Mouse (Mus musculus) CD4-positive, CD25-positive, alpha-beta regulatory T cell (primary cell): ENCODE data around the gene Cfap221. TPM values are rescaled to one million over a fixed set of nuclear protein-coding genes. Genes with fewer than 3 reads are reported as not detected.

ENCODE experiments used
- polyA plus RNA-seq: library from polyadenylated mRNA; unstranded; fragments of 100-300 nt; shearing (Covaris generic); gene quantifications from one replicate; pipeline ENCODE4 v1.2.1, GENCODE M21; 2017

Gene Cfap221
- polyA plus RNA-seq = not detected

DNA sequence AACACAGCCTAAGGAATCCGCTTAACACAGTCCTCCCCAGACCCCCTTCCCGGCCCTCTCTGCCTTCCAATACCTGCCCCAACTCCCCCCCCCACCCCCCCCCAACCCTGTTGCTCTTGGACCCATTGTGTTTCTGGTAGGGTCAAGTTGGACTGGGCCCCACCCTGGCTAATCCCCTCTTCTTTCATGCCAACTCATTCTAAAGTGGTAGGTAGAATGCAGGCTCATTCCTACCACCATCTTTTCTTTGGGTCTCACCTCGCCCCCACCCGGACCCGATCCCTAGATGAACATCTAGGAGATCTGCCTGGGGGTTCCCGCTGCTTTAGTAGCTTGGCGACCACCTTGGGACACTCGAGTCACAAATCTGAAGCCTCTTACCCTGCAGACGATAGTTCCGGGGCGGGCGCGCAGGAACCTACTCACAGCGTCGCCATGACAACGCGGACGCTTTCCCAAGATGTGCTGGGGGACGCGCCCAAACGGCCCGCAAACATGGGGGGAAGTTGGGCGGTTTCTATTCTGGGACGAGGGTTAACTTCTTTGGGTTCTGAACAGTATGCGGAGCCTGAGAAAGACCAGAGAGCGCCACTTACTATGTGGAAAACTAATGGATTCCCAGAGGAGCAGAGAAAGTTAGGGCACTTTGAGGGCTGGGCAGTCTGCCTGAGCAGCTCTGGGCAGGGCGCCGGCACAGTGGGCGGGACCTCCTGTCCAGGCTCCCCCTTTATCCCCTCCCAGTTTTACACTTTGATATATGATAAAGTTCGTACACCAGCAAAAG lies at the start of gene Cfap221:
Gene Cfap221, minus strand, starts transcription at position 437 of the 784 bp plus-strand sequence.

DNA sequence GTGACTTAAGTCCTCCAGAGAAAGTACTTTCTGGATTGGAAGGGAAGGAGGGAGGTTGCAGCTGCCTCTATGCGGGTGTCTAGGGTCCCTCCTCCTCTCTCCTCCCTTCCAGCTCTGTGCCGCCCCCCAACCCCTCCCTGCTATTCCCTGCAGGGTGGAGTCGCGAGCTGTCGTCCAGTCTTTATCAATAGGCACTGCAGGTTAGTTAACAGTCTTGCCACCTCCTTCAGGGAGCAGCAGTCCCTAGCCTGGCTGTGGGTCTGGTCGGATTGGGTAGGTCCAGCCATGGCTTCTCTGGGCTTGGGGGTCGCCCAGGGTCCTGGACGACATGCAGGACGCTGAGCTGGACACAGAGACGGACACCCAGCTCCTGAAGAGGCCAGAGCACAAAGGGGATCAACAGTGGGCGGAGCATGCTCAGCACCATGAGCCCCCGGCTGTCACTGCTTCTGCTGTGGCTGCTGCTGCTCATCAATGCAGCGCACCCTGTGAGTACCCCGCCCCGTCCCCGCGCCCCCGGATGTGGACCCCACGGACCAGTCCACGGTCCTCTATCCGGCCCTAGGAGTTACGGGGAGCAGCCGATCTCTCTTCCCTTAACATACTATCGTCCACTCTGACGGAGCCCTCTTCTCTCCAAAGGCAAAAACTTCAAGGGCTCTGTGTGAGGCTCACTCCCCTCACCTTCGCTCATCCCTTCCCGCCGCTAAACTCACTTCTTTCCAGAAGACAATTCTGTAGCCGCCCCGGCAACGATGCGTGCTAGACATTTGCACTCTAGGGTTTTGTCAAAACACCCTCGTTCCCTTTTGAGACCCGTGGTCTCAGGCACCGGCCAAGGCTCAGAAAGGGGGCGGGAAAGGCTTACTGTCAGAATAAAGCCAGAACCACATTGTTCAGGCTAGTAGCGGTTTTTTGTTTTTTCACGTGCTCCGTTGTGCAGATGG lies 10.1 kb upstream of the Cfap221 start, which contains the start of gene Sctr:
Gene Sctr, plus strand, starts transcription at position 51 of the 947 bp plus-strand sequence.

DNA sequence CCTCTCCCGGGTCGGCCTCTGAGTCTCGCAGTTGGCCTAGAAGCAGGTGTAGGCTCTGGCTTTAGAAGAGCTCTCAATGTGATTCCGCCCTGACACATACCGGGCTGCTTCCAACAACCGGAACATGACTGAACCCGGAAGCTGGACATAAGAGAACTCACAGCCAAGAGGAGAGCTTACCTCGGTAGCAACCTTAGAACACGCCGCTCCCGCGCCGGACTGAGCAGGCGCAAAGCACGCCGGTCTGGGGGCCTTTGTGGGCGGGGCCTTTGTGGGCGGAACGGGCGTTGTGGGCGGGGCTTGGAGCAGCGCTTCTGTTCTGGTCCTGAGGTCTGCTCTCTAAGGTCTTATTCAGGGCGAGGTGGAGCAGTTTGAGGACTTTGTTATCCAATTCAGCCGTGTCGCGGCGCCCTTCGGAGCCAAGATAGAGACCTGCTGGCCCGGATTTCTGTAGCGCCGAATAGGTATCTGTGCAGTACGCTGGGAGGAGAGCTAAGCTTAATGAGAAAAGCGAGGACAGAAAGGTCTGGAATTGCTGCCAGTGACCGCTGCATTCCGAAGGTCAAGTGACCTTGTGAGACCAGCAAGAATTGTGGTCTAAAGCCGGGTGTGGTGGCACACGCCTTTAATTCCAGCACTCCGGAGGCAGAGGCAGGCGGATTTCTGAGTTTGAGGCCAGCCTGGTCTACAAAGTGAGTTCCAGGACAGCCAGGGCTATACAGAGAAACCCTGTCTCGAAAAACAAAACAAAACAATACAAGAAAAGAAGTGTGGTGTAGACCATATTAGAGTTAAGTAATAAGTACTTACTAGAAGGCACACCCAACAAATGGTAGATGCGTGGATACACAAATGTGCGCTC lies 83.8 kb downstream of the Cfap221 start, which contains the start of gene Tmem177:
Gene Tmem177, minus strand, starts transcription at position 256 of the 862 bp plus-strand sequence.

Other genes starting within 250 kb of the Cfap221 start
- 12.2 TPM for gene Ptpn4, start 159.6 kb downstream of the Cfap221 start, polyA plus RNA-seq
- 5.9 TPM for gene Tmem177, start 84.0 kb downstream of the Cfap221 start, polyA plus RNA-seq
- 0.25 TPM for gene Sctr, start 9.7 kb upstream of the Cfap221 start, polyA plus RNA-seq
- gene Tmem37, start 76.8 kb upstream of the Cfap221 start, polyA plus RNA-seq = 1.1 TPM
- 147 TPM for gene Dbi, start 123.8 kb upstream of the Cfap221 start, polyA plus RNA-seq
- 27.6 TPM for gene 3110009E18Rik, start 124.0 kb upstream of the Cfap221 start, polyA plus RNA-seq